Mouse (Mus musculus): Measurements from ENCODE around the gene Topors. TPM values are rescaled to one million over a fixed set of nuclear protein-coding genes. Genes with fewer than 3 reads are reported as not detected.
A peak's percentile ranks its signal among the peaks of the same experiment; 100 is the strongest.
"Not testable (repeated sequence)": the region's sequence is repeated elsewhere in the genome, so short reads cannot be mapped to it uniquely, and the experiment has no call there.

Gene Topors
- polyA plus RNA-seq, 1 experiment, result 1.5 TPM

DNA sequence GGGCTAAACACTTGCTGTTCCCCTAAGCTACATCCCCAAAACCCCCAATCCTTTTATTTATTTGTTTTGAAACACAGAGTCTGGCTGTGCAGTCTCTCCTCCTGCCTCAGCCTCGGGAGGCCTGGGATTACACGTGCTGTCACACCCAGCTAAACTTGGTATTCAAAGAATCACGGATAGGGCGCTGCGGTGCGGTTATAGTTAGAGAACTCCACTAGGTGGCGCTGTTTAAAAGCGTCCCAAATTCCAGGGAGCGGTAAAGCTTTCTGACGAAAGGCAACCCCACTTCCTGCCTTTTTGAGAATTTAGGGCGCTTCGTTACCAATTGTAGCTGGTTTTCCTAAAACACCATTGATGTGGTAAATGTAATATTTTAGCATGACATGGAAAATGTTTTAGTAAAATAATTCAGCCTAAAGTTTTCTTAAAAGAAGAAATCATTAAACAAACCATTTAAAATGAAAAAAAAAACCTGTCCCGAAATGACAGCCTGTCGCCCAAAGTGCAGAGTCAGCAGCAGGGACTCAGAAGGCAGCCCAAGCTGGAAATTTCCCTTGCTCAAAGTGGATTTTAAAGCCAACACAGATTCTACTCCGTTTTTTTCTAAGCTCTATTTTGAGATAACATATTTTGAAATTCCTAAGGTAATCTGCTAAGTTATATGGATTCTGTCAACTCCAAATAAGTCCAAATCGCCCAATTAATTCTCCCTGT is 31.6 kb upstream of the Topors start:
- TF ChIP-seq CTCF (IDR thresholded peaks at IDR 0.05; ENCODE audit: extremely low read depth, insufficient read length, insufficient replicate concordance, low read depth, low read length), result peak; percentile 75; the same call in 1 of the 2 replicates
- TF ChIP-seq POLR2A (IDR thresholded peaks at IDR 0.05; ENCODE audit: low read depth, low read length), result no peak
- H3K27ac ChIP-seq (ENCODE audit: insufficient read depth, low read depth, low read length), result no peak overlapping the region
- no peaks in the 10 kb centered on the region for H3K4me1 ChIP-seq (ENCODE audit: control insufficient read depth, insufficient read depth, insufficient read length, low read length)
- no peak overlapping the region for H3K4me3 ChIP-seq (ENCODE audit: low read depth, low read length)
- no peaks in the 10 kb centered on the region for H3K27me3 ChIP-seq (ENCODE audit: control insufficient read depth, insufficient read depth, low read length)
- no peaks in the 10 kb centered on the region for H3K36me3 ChIP-seq (ENCODE audit: control insufficient read depth, insufficient read depth, low read length)
- WGBS, result 10% methylated on average over 16 of the region's 16 CpGs

DNA sequence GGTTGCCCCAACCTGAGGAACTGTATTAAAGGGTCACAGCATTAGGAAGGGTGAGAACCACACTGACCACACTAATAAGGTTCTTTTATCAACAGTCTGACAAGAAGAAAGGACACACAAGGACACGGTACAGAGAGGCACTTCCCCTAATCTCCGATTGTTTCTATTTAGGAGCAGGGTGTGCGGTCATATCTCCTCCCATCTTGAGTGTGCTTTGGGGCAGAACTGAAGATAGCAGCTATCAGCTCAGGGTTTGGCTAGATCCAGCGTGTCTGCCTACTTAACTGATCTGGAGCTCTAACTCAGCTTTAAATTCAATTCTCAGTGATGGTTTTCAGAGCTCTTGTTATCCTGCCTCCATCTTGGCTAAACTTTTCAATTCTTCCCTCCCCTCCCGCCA is 29.5 kb upstream of the Topors start:
- H3K27me3 ChIP-seq (ENCODE audit: control insufficient read depth, insufficient read depth, low read length), result no peaks in the 10 kb centered on the region
- TF ChIP-seq POLR2A (IDR thresholded peaks at IDR 0.05; ENCODE audit: low read depth, low read length) (no peak), CTCF (IDR thresholded peaks at IDR 0.05; ENCODE audit: extremely low read depth, insufficient read length, insufficient replicate concordance, low read depth, low read length) (no peak)
- WGBS, result 35% methylated on average over 5 of the region's 5 CpGs
- H3K4me1 ChIP-seq (ENCODE audit: control insufficient read depth, insufficient read depth, insufficient read length, low read length), result no peaks in the 10 kb centered on the region
- H3K27ac ChIP-seq (ENCODE audit: insufficient read depth, low read depth, low read length), result no peak overlapping the region
- H3K36me3 ChIP-seq (ENCODE audit: control insufficient read depth, insufficient read depth, low read length), result no peaks in the 10 kb centered on the region
- H3K4me3 ChIP-seq (ENCODE audit: low read depth, low read length), result no peak overlapping the region

DNA sequence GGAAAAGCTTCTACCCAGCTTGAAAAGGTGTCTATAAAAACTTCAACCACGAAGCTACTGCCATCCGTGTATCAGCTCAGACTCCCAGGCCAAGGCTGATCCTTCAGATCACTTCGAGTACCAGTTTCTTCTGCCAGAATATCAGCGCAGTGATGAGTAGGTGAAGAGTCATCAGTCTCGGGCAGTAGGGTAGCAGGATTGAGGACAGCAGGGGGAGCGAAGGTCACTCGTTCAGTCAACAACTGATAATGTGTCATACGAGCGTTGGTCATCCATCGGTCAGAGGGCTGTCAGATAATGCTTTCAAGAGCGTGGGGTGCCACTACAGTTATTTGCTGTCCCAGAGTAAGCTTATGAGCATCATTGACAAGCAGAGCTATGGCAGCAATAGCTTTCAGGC is 21.9 kb upstream of the Topors start:
- H3K4me1 ChIP-seq (ENCODE audit: control insufficient read depth, insufficient read depth, insufficient read length, low read length); H3K4me3 ChIP-seq (ENCODE audit: low read depth, low read length); H3K27me3 ChIP-seq (ENCODE audit: control insufficient read depth, insufficient read depth, low read length); H3K36me3 ChIP-seq (ENCODE audit: control insufficient read depth, insufficient read depth, low read length); H3K27ac ChIP-seq (ENCODE audit: insufficient read depth, low read depth, low read length): not testable (repeated sequence)
- 89% methylated on average over 11 of the region's 11 CpGs for WGBS

DNA sequence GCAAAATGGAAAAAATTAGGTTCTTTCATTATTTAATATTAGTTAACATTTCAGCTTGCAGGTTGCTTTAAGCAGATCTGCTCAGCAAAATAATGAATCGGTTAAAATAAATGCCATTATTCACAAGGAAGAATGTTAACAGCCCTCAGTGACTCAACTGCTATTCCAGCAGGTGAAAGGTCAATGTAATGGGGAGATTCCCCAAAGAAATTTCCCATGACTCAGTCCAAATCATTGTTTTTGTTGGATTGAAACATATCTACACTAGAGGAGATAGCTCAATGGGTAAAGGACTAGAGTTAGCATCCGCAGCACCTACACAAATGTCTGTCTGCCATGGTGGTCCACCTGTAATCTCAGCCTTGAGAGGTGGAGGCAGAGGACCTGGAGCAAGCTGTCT is 19.4 kb upstream of the Topors start:
- Histone ChIP-seq H3K27ac (ENCODE audit: insufficient read depth, low read depth, low read length) (no peak overlapping the region), H3K27me3 (ENCODE audit: control insufficient read depth, insufficient read depth, low read length) (no peaks in the 10 kb centered on the region), H3K4me1 (ENCODE audit: control insufficient read depth, insufficient read depth, insufficient read length, low read length) (no peaks in the 10 kb centered on the region), H3K4me3 (ENCODE audit: low read depth, low read length) (no peak overlapping the region), H3K36me3 (ENCODE audit: control insufficient read depth, insufficient read depth, low read length) (no peaks in the 10 kb centered on the region)
- TF ChIP-seq POLR2A (IDR thresholded peaks at IDR 0.05; ENCODE audit: low read depth, low read length) (no peak), CTCF (IDR thresholded peaks at IDR 0.05; ENCODE audit: extremely low read depth, insufficient read length, insufficient replicate concordance, low read depth, low read length) (no peak)
- 69% methylated on average over 2 of the region's 2 CpGs for WGBS

DNA sequence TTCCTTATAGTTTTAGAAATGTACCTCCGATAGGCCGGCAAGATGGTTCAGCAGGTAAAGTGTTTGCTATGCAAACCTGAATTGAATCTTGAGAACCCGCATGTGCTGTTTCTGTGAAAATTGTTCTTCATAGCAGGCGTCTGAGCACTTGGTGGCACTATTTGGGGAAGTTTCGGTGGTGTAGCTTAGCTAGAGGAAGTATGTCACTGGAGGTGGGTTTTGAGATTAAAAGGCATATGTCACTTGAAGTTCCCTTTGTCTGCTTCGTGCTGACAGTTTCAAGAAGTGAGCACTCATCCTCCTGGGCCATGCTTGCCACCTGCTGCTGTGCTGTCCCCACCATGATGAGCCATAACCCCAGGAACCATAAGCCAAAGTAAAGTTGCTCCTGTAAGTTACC is 17.8 kb upstream of the Topors start:
- no peak for TF ChIP-seq CTCF (IDR thresholded peaks at IDR 0.05; ENCODE audit: extremely low read depth, insufficient read length, insufficient replicate concordance, low read depth, low read length)
- no peak for TF ChIP-seq POLR2A (IDR thresholded peaks at IDR 0.05; ENCODE audit: low read depth, low read length)
- no peaks in the 10 kb centered on the region for H3K27me3 ChIP-seq (ENCODE audit: control insufficient read depth, insufficient read depth, low read length)
- H3K27ac ChIP-seq (ENCODE audit: insufficient read depth, low read depth, low read length), result no peak overlapping the region
- H3K4me3 ChIP-seq (ENCODE audit: low read depth, low read length), result no peak overlapping the region
- WGBS, result 76% methylated on average over 6 of the region's 6 CpGs
- H3K36me3 ChIP-seq (ENCODE audit: control insufficient read depth, insufficient read depth, low read length), result no peaks in the 10 kb centered on the region
- no peaks in the 10 kb centered on the region for H3K4me1 ChIP-seq (ENCODE audit: control insufficient read depth, insufficient read depth, insufficient read length, low read length)

DNA sequence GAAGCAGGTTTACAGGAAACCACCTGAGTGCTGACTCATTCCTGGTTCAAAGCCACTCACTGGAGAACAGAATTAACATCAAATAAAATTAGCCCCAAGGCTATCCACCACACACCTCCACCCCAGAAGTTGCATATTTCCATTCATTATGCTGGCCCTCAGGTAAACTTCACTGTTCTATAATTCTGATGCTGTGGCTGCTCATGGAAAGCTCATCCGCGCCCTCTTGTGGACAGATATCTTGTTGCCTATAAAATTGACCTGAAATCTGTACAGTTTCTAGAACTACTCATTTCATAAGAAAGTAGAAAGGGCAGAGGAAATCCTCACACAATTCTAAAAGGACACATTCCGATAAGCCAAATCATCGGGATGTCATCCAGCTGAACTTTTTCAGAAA is 15.9 kb upstream of the Topors start:
- no peaks in the 10 kb centered on the region for H3K27me3 ChIP-seq (ENCODE audit: control insufficient read depth, insufficient read depth, low read length)
- H3K4me1 ChIP-seq (ENCODE audit: control insufficient read depth, insufficient read depth, insufficient read length, low read length), result no peaks in the 10 kb centered on the region
- TF ChIP-seq CTCF (IDR thresholded peaks at IDR 0.05; ENCODE audit: extremely low read depth, insufficient read length, insufficient replicate concordance, low read depth, low read length) (no peak), POLR2A (IDR thresholded peaks at IDR 0.05; ENCODE audit: low read depth, low read length) (no peak)
- 15% methylated on average over 4 of the region's 4 CpGs for WGBS
- H3K36me3 ChIP-seq (ENCODE audit: control insufficient read depth, insufficient read depth, low read length), result no peaks in the 10 kb centered on the region
- H3K27ac ChIP-seq (ENCODE audit: insufficient read depth, low read depth, low read length), result no peak overlapping the region
- no peak overlapping the region for H3K4me3 ChIP-seq (ENCODE audit: low read depth, low read length)

DNA sequence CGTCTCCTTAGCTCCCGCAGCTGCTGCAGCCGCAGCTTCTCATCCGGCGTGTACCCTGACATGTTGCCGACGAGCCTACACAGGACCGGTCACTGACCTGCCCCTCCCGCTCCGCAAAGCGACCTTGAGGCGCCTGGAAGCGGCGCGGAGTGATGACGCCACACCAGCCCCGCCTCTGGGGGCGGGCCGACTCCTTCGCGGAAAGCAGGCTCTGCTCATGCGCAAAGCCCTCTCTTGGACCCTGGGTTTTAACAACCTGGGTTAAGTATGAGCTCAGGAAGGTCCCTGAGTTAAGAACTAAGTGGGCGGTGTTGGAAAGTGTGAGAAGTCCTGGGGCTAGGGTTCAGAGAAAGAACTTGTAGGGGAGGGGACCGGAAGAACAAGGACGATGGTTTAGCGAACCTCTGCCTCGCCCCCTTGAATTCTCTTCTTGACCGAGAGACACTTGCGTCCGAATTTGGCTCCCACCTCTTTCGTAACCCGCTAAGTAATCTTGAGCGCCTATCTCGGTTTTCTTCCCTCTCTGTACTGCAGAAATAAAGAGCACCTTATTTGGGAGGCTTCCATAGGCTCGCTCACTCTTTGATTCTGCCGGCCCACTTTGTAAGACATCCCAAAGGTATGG is 9.7 kb upstream of the Topors start, which contains the start of gene Ndufb6:
Ndufb6 (minus strand) TSS at position 146 of the 625 bp plus-strand sequence.
- Histone ChIP-seq H3K4me1 (ENCODE audit: control insufficient read depth, insufficient read depth, insufficient read length, low read length) (peaks cover 3% of the 10 kb centered on the region; the same call in 1 of the 2 replicates), H3K27me3 (ENCODE audit: control insufficient read depth, insufficient read depth, low read length) (no peaks in the 10 kb centered on the region), H3K36me3 (ENCODE audit: control insufficient read depth, insufficient read depth, low read length) (peaks cover 6% of the 10 kb centered on the region), H3K4me3 (ENCODE audit: low read depth, low read length) (peak within 1 kb of the TSS; percentile 86), H3K27ac (ENCODE audit: insufficient read depth, low read depth, low read length) (peak within 1 kb of the TSS; percentile 91)
- no peak for TF ChIP-seq CTCF (IDR thresholded peaks at IDR 0.05; ENCODE audit: extremely low read depth, insufficient read length, insufficient replicate concordance, low read depth, low read length)
- TF ChIP-seq POLR2A (IDR thresholded peaks at IDR 0.05; ENCODE audit: low read depth, low read length), result peak; percentile 86
- WGBS, result under 1% methylated on average over 36 of the region's 36 CpGs
